Mouse (Mus musculus) hindlimb bud, embryonic 11.5 days (tissue): ENCODE measurements around the gene Hlcs.

Experiments used
- DNase-seq: peaks from one replicate; pipeline ENCODE4 v3.0.0-alpha.2; 2012; ENCODE audit warnings: low read depth, low spot score; ENCODE audit errors: extremely low spot score

Gene Hlcs

GRCm38 (mm10) chr16:94250136-94250535 is 63.2 kb downstream of the Hlcs start:
- DNase-seq = no peak

- DNase-seq = no peak
Measured at GRCm38 (mm10) chr16:94249666-94250065, 63.7 kb downstream of the Hlcs start.

GRCm38 (mm10) chr16:94248721-94249120 is 64.7 kb downstream of the Hlcs start:
- DNase-seq = no peak

GRCm38 (mm10) chr16:94246976-94247375 is 66.4 kb downstream of the Hlcs start:
- no peak for DNase-seq

GRCm38 (mm10) chr16:94246058-94246784 is 67.2 kb downstream of the Hlcs start:
- no peak for DNase-seq

GRCm38 (mm10) chr16:94241126-94241525 is 72.2 kb downstream of the Hlcs start:
- DNase-seq = no peak

- DNase-seq = no peak
Measured at GRCm38 (mm10) chr16:94240190-94240589, 73.2 kb downstream of the Hlcs start.

GRCm38 (mm10) chr16:94239567-94239966 is 73.8 kb downstream of the Hlcs start:
- DNase-seq = no peak

- no peak for DNase-seq
Measured at GRCm38 (mm10) chr16:94239146-94239545, 74.2 kb downstream of the Hlcs start.

GRCm38 (mm10) chr16:94237130-94237484 is 76.3 kb downstream of the Hlcs start:
- no peak for DNase-seq

- DNase-seq = no peak
Measured at GRCm38 (mm10) chr16:94236226-94237129, 76.9 kb downstream of the Hlcs start.

GRCm38 (mm10) chr16:94235718-94236117 is 77.7 kb downstream of the Hlcs start:
- DNase-seq = no peak

GRCm38 (mm10) chr16:94234202-94234601 is 79.2 kb downstream of the Hlcs start:
- DNase-seq = no peak

GRCm38 (mm10) chr16:94230909-94231575 is 82.3 kb downstream of the Hlcs start:
- no peak for DNase-seq

- no peak for DNase-seq
Measured at GRCm38 (mm10) chr16:94230499-94230898, 82.9 kb downstream of the Hlcs start.

- DNase-seq = no peak
Measured at GRCm38 (mm10) chr16:94229890-94230289, 83.5 kb downstream of the Hlcs start.

GRCm38 (mm10) chr16:94228858-94229555 is 84.4 kb downstream of the Hlcs start:
- DNase-seq = no peak

- peak; percentile 80 for DNase-seq
Measured at GRCm38 (mm10) chr16:94227328-94228018, 85.9 kb downstream of the Hlcs start.

GRCm38 (mm10) chr16:94223363-94223720 is 90.0 kb downstream of the Hlcs start:
- DNase-seq = no peak

GRCm38 (mm10) chr16:94222646-94223362 is 90.6 kb downstream of the Hlcs start:
- no peak for DNase-seq
